Mouse (Mus musculus) liver, adult (tissue): ENCODE measurements around the gene 1700001C02Rik.

Experiments
- GATA4 ChIP-seq: IDR thresholded peaks from 2 replicates; pipeline ENCODE4 v1.6.1; 2014; ENCODE audit warnings: mild to moderate bottlenecking, low read length; ENCODE audit not compliant: insufficient replicate concordance

Gene 1700001C02Rik

GRCm38 (mm10) chr5:30482319-30482718 is 16.5 kb downstream of the 1700001C02Rik start:
- TF ChIP-seq GATA4, result no peak

GRCm38 (mm10) chr5:30483533-30483932 is 17.7 kb downstream of the 1700001C02Rik start:
- no peak for TF ChIP-seq GATA4

- TF ChIP-seq GATA4, result no peak
Observed at GRCm38 (mm10) chr5:30484591-30484990, 18.7 kb downstream of the 1700001C02Rik start.

GRCm38 (mm10) chr5:30485136-30485535 is 19.3 kb downstream of the 1700001C02Rik start:
- no peak for TF ChIP-seq GATA4

- TF ChIP-seq GATA4, result no peak
Observed at GRCm38 (mm10) chr5:30490215-30490614, 24.4 kb downstream of the 1700001C02Rik start.

- no peak for TF ChIP-seq GATA4
Observed at GRCm38 (mm10) chr5:30490845-30491244, 25.0 kb downstream of the 1700001C02Rik start.

GRCm38 (mm10) chr5:30493723-30494122 is 27.9 kb downstream of the 1700001C02Rik start:
- no peak for TF ChIP-seq GATA4

GRCm38 (mm10) chr5:30494606-30495005 is 28.8 kb downstream of the 1700001C02Rik start:
- no peak for TF ChIP-seq GATA4

- no peak for TF ChIP-seq GATA4
Observed at GRCm38 (mm10) chr5:30495288-30495687, 29.4 kb downstream of the 1700001C02Rik start.

GRCm38 (mm10) chr5:30496821-30497220 is 31.0 kb downstream of the 1700001C02Rik start:
- TF ChIP-seq GATA4, result no peak

GRCm38 (mm10) chr5:30497299-30497698 is 31.5 kb downstream of the 1700001C02Rik start:
- TF ChIP-seq GATA4, result no peak

- TF ChIP-seq GATA4, result no peak
Observed at GRCm38 (mm10) chr5:30513111-30513510, 47.3 kb downstream of the 1700001C02Rik start.

- TF ChIP-seq GATA4, result no peak
Observed at GRCm38 (mm10) chr5:30516376-30516775, 50.5 kb downstream of the 1700001C02Rik start.

GRCm38 (mm10) chr5:30518108-30518507 is 52.3 kb downstream of the 1700001C02Rik start:
- no peak for TF ChIP-seq GATA4

GRCm38 (mm10) chr5:30518547-30518946 is 52.7 kb downstream of the 1700001C02Rik start:
- no peak for TF ChIP-seq GATA4

- TF ChIP-seq GATA4, result no peak
Observed at GRCm38 (mm10) chr5:30519494-30519893, 53.6 kb downstream of the 1700001C02Rik start.

- no peak for TF ChIP-seq GATA4
Observed at GRCm38 (mm10) chr5:30520214-30520732, 54.4 kb downstream of the 1700001C02Rik start.
